Mouse (Mus musculus): ENCODE results near the gene Cpe.

Cpe gene

GRCm38 (mm10) chr8:64692651-64693201 lies at the start of gene Cpe:
Cpe (minus strand) TSS chr8:64693054.
- peak; percentile 84 for DNase-seq (ENCODE audit: low spot score)

- no peak for DNase-seq (ENCODE audit: low spot score)
Measured at GRCm38 (mm10) chr8:64740547-64741211, 47.8 kb upstream of the Cpe start.

GRCm38 (mm10) chr8:64738916-64739315 lies 46.1 kb upstream of the Cpe start:
- no peak for DNase-seq (ENCODE audit: low spot score)

GRCm38 (mm10) chr8:64736767-64737323 lies 44.0 kb upstream of the Cpe start:
- no peak for DNase-seq (ENCODE audit: low spot score)

GRCm38 (mm10) chr8:64735161-64735560 lies 42.3 kb upstream of the Cpe start:
- no peak for DNase-seq (ENCODE audit: low spot score)

GRCm38 (mm10) chr8:64733271-64733943 lies 40.6 kb upstream of the Cpe start, which contains the start of gene Msmo1:
Msmo1 (minus strand) TSS chr8:64733792.
- DNase-seq (ENCODE audit: low spot score): peak; percentile 98

GRCm38 (mm10) chr8:64732596-64732995 lies 39.7 kb upstream of the Cpe start:
- no peak for DNase-seq (ENCODE audit: low spot score)

- no peak for DNase-seq (ENCODE audit: low spot score)
Measured at GRCm38 (mm10) chr8:64728156-64728555, 35.3 kb upstream of the Cpe start.

- no peak for DNase-seq (ENCODE audit: low spot score)
Measured at GRCm38 (mm10) chr8:64726190-64726695, 33.4 kb upstream of the Cpe start.

GRCm38 (mm10) chr8:64723206-64723605 lies 30.4 kb upstream of the Cpe start:
- DNase-seq (ENCODE audit: low spot score): no peak

- DNase-seq (ENCODE audit: low spot score): no peak
Measured at GRCm38 (mm10) chr8:64717868-64718267, 25.0 kb upstream of the Cpe start.

GRCm38 (mm10) chr8:64712499-64712898 lies 19.6 kb upstream of the Cpe start:
- DNase-seq (ENCODE audit: low spot score): no peak

GRCm38 (mm10) chr8:64711544-64711943 lies 18.7 kb upstream of the Cpe start:
- no peak for DNase-seq (ENCODE audit: low spot score)

- no peak for DNase-seq (ENCODE audit: low spot score)
Measured at GRCm38 (mm10) chr8:64707481-64707880, 14.6 kb upstream of the Cpe start.

GRCm38 (mm10) chr8:64703191-64703590 lies 10.3 kb upstream of the Cpe start:
- no peak for DNase-seq (ENCODE audit: low spot score)

GRCm38 (mm10) chr8:64691591-64692401 lies 1.1 kb downstream of the Cpe start:
- DNase-seq (ENCODE audit: low spot score): no peak

- DNase-seq (ENCODE audit: low spot score): no peak
Measured at GRCm38 (mm10) chr8:64690845-64691244, 2.0 kb downstream of the Cpe start.

- DNase-seq (ENCODE audit: low spot score): no peak
Measured at GRCm38 (mm10) chr8:64690306-64690705, 2.5 kb downstream of the Cpe start.

GRCm38 (mm10) chr8:64688741-64689140 lies 4.1 kb downstream of the Cpe start:
- DNase-seq (ENCODE audit: low spot score): no peak

GRCm38 (mm10) chr8:64688161-64688560 lies 4.7 kb downstream of the Cpe start:
- DNase-seq (ENCODE audit: low spot score): no peak

- DNase-seq (ENCODE audit: low spot score): no peak
Measured at GRCm38 (mm10) chr8:64682501-64682900, 10.4 kb downstream of the Cpe start.

- no peak for DNase-seq (ENCODE audit: low spot score)
Measured at GRCm38 (mm10) chr8:64676381-64676780, 16.5 kb downstream of the Cpe start.
